Mouse (Mus musculus) activated CD4-positive, CD25-positive, alpha-beta regulatory T cell, adult 4 months (primary cell): Measurements from ENCODE around the gene Mrpl4. TPM values are rescaled to one million over a fixed set of nuclear protein-coding genes. Genes with fewer than 3 reads are reported as not detected.

ENCODE experiments used
- ATAC-seq: one replicate; pipeline ENCODE4 v1.8.0; 2017
- polyA plus RNA-seq, 2 experiments: library from polyadenylated mRNA; unstranded; fragments of 100-300 nt; shearing (Covaris generic); gene quantifications; one replicate each; pipeline ENCODE4 v1.2.1; 2017

Mrpl4 gene
- polyA plus RNA-seq, 2 experiments from 2014 or later: 100 to 103 TPM

DNA sequence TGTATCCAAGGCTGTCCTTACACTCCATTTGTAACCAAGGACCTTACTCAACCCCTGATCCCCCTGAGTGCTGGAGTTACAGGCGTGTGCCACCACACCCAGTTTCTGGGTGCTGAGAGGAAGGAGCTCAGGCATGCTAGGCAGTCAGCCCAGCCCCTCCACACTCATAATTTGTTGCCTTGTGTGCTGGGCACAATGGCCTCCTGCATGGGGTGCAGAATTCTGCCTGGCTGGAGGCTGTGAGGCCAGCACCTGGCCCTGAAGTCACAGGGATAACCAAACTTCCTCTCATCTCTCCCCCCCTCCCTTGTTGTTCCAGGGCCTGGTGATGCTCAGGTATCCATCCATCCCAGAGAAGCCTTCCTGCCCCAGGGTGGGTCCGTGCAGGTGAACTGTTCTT is 16.1 kb downstream of the Mrpl4 start:
- no peak for ATAC-seq

DNA sequence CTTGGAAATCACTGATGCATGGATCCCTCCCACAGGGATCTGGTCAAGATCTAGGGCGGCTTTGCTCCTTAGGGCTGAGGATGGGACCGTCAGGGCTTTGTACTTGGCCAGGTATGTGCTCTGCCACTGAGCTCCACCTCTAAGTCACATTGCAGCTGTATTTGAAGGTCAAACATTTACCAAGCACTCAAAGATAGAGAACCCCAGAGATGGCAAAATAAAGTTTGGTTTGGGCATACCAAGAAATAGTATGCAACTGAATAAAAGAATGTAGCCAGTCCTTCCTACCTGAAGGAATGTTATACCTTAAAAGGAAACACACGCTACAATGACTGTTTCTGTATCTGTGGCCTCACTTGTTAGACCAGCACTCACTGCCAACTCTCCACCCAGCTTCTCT is 18.8 kb downstream of the Mrpl4 start:
- ATAC-seq: no peak

DNA sequence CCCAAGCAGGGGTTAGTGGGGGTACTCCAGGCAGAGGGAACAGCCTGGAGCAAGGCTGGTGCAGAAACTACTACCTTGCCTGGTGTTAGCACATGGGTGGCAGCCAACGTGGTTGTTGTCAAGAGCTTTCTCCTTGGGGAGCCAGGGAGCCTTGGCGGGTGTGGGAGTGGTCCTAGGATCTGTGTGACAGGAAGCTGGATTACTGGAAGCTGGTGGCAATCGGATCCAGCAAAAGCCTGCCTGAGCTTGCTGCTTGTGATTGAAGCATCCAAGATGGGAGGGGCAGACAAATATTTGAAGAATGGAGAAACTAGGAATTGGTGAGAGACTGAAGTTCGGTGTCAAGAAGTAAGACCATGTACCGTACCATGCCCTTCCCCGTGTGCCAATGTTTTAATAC is 19.8 kb downstream of the Mrpl4 start:
- no peak for ATAC-seq

DNA sequence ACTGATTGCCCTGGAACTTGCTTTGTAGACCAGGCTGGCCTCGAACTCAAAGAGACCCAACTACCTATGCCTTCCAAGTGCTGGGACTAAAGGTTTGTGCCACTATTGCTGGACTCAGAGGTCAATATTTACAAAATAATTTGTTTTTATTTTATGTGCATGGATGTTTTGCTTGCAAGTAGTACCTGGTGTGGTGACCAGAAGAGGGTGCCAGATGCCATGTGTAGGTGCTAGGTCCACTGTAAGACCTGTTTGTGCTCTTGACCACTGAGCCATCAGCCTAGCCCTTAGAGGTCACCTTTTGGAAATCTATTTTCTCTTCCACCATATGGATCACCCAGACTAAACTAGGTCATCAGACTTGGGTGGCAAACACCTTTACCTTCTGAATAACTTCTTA is 20.2 kb downstream of the Mrpl4 start:
- no peak for ATAC-seq

DNA sequence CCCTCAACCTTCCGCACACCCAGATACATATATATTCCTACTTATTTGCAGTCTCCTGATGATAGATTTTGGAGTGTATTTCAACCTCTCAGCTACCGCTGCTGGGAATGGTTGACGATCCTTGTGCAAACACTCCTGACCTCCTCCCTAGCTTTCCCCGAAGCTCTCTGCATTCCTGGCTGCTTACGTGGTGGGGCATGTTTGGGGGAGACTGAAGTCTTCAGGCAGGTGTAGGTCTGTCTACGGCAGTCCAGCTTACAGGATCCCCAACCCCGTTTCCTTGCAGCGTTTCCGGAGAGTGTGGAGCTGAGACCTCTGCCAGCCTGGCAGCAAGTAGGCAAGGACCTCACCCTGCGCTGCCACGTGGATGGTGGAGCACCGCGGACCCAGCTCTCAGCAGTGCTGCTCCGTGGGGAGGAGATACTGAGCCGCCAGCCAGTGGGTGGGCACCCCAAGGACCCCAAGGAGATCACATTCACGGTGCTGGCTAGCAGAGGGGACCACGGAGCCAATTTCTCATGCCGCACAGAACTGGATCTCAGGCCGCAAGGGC is 22.8 kb downstream of the Mrpl4 start:
- no peak for ATAC-seq

DNA sequence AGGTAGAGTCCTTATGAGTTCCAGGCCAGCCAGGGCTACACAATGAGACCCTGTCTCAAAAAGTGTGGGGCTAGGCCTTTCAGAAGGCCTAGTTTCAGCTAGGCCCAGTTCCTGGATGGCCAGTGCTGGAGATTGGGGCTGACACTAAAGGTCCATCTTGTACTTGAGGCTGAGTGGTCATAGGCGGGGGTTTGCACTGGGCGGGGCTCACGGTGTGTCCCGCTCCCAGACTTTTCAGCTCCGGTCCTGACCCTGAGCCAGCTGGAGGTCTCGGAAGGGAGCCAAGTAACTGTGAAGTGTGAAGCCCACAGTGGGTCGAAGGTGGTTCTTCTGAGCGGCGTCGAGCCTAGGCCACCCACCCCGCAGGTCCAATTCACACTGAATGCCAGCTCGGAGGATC is 24.3 kb downstream of the Mrpl4 start:
- ATAC-seq: no peak

DNA sequence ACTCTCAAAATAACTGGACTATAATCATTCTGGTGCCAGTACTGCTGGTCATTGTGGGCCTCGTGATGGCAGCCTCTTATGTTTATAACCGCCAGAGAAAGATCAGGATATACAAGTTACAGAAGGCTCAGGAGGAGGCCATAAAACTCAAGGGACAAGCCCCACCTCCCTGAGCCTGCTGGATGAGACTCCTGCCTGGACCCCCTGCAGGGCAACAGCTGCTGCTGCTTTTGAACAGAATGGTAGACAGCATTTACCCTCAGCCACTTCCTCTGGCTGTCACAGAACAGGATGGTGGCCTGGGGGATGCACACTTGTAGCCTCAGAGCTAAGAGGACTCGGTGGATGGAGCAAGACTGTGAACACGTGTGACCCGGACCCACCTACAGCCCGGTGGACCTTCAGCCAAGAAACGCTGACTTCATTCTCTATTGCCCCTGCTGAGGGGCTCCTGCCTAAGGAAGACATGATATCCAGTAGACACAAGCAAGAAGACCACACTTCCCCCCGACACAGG is 25.3 kb downstream of the Mrpl4 start:
- ATAC-seq: no peak

DNA sequence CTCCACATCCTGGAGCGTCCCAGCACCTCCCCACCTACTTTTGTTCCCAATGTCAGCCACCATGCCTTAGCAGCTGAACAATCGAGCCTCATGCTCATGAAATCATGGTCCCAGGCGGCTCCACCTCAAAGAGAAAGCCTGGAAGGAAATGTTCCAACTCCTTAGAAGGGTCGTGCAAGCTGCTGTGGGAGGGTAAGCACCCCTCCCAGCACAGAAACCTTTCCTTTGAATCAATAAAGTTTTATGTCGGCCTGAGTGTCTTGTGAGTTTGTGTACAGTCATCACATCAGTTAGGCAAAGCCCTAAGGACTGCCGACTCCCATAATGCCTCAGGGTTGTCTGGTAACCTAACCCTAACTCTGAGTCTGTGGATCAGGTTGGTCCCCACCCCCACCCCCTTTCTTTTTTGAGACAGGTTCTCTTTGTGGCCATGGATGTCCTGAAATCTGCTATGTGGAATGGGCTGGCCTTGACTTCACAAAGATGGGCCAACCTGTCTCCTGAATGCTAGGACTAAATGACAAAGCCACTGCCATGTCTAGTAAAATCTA is 26.1 kb downstream of the Mrpl4 start:
- no peak for ATAC-seq

DNA sequence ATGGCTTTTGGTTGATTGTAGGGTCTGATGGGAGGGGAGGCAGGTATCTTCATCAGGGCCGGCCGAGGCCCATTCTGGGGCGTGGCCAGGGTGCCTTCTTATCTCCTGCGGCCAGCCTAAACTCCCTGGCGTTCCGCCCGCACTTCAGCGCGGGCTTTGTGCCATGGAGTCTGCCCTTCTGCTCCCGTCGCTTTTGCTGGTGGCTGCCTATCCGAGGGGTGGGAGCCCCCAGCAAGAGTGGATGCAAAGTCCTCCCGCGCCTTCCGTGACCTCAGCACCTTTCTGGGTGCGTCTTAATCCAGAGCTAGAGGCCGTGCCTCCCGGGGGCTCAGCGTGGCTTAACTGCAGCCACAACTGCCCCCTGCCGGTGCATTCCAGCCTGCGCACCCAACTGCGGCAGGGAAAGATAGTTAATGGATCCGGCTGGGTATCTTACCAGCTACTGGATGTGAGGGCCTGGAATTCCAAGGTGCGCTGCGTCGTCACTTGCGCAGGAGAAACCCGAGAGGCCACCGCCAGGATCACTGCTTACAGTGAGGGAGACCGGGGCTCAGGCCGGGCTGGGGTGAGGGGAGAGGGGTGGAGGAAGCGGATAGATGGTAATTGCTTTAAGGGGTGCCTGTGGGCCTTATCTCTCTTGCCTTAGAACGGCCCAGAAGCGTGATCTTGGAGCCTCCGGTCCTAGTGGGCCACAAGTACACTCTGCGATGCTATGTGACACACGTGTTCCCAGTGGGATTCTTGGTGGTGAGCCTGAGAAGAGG is 26.9 kb downstream of the Mrpl4 start, which contains the start of gene Icam4:
Gene Icam4, plus strand, starts transcription at position 83 of the 764 bp plus-strand sequence.
- ATAC-seq: no peak

DNA sequence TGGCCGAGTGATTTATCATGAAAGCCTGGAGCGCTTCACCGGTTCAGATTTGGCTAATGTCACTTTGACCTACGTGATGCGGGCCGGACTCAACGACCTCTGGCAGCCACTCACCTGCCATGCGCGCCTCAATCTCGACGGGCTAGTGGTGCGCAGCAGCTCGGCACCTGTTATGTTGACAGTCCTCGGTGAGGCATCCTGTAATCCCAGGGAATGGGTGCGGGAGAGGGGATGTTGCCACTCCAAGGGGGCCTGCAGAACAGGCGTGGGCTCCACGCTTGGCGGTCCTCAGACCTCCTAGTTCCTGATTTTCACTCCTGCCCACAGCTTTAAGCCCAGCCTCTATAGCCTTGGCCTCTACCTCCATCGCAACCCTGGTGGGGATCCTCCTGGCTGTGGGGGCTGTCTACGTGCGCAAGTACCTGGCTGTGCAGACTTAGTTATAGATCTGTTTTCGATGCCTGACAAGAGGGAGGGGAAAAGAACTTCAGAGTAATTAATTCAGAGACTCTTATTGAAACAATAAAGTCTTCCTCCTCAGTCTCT is 27.6 kb downstream of the Mrpl4 start:
- no peak for ATAC-seq

DNA sequence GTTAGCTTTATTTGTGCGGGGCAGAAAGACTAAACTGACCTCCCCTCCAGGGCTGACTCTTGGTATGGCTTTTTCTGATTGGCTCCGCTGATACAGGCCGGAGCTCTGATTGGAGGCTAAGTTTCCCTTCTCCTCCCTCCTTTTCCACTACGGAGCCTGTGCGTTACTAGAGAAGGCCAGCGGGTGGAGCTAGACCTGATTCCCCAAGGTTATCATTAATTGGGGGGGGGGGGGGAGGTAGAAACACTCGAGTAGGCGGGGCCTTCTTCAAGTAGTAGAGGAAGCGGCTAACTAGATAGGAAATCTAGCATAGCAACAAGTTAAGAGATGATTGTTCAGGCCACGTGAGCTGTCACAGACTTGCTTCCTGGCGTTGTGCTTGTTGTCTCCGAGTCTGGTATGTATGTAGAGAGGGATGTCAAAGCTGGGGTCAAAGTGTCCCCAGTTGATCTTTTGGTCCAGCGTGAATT is 28.3 kb downstream of the Mrpl4 start:
- peak; percentile 67 for ATAC-seq

DNA sequence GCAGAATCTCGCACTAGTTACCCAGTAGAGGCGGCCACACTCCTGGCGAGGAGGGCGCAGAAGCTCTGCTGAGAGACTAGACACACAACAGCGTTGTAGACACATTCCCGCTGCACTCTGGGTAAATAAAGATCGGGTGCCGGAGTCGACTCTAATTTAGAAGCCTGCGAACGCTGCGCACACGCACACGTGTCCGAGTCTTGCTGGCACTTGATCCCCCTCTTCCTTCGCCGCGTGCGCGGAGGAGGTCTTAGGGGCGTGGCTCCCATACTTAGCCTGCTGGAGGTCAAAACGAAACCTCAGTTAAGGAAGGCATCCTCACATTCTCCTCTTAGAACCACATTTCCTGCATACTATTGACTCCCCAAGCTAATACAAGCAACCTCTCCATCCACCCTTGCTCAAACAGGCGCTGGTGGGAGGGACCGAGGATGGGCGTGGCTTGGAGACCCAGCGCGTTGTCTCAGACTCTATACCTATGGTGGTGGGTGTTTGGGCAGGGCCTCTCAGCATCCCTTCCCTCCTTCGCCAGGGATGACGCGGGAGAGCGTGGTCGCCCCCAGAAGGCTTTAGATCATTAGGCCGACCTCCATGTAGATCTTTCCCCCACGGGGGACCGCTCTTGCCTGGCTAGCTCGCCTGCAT is 28.8 kb downstream of the Mrpl4 start:
- peak; percentile 30 for ATAC-seq

DNA sequence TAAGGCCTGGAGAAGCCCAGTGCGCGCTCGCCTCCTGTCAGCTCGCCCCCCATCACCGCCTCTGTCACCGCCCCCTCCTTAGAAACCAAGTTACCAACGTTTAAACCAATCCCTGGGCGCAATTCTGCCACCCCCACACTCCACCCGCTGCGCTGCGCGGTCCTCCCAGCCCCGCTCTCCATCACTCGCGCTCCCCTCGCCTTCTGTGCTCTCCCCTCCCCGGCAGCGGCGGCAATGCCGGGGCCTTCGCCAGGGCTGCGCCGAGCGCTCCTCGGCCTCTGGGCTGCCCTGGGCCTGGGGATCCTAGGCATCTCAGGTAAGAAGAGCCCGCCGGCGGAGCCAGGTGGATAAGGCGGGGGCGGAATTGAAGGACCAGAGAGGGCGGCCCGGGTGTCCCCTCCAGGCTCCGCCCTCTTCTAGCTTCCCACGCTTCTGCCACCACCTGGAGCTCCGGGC is 29.4 kb downstream of the Mrpl4 start, which contains the start of gene Icam5:
Gene Icam5, plus strand, starts transcription at position 178 of the 456 bp plus-strand sequence.
- ATAC-seq: no peak

DNA sequence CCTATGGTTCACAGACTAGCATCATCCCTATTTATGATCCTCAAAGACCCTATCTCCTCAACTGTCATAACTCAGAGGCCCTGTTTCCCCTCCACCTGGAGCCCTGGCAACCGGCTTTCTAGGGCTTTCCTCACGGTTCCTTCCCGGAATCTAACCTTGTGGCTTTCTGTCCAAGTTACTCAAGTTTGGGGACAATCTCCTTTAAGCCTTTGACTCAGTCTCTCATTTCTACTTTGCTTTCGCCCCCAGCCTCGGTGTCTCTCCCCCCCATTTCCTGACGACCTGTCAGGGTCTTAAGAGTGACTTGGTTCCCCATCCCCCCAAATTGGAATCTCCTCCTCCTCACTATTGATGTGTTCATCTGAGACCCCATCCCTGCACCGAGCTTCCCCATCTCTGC is 30.0 kb downstream of the Mrpl4 start:
- no peak for ATAC-seq

DNA sequence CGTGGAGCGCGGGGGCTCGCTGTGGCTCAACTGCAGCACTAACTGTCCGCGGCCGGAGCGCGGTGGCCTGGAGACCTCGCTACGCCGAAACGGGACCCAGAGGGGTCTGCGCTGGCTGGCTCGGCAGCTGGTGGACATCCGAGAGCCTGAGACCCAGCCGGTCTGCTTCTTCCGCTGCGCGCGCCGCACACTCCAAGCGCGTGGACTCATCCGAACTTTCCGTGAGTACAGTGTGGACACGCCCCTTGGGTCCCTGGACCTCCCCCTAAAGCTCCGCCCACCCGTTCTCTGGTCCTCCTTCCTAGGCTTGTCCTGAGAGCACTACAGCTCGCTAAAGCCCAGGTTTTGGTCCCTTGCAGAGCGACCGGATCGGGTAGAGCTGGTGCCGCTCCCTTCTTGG is 30.6 kb downstream of the Mrpl4 start:
- peak; percentile 37 for ATAC-seq

DNA sequence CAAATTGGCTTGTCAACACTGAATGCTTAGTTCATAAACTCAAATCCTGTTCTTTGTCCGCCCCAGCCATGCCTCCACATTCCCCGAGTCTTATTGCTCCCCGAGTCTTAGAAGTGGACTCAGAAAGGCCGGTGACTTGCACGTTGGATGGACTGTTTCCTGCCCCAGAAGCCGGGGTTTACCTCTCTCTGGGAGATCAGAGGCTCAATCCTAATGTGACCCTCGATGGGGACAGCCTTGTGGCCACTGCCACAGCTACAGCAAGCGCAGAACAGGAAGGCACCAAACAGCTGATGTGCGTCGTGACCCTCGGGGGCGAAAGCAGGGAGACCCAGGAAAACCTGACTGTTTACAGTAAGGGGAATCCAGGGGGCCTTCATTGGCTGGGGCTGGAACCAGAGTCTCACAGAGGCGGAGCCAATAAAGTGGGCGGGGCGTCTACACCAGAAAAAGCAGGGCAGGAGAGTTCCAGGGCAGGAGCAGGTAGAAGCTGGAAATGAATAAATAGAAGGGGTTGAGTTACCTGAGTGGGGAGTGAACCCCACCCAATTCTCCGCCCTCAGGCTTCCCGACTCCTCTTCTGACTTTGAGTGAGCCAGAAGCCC is 32.0 kb downstream of the Mrpl4 start:
- no peak for ATAC-seq

DNA sequence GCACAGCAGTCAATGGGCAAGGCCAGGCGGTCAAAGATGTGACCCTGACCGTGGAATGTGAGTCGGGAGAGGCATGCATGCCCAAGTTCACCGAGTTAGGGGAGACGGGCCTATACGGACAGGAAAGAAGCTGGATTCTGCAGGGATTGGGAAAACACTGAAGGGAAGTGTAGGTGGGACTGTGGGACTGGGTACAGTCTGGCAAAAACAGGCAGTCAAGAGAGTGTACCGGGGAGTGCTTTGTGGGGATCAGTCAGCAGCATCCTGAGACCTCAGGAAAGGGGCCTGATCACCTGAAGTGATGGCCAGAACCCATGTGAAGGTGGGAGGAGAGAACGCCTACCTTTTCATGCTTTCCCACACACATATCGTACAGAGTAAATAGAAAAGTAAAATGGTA is 33.0 kb downstream of the Mrpl4 start:
- ATAC-seq: no peak

DNA sequence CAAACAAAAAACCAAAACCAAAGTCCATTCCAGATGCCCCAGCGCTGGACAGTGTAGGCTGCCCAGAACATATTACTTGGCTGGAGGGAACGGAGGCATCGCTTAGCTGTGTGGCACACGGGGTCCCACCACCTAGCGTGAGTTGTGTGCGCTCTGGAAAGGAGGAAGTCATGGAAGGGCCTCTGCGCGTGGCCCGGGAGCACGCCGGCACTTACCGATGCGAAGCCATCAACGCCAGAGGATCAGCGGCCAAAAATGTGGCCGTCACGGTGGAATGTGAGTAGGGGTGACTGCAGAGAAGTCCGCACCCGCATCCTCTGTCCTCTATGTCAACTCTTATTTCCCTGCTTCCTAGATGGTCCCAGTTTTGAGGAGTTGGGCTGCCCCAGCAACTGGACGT is 33.6 kb downstream of the Mrpl4 start:
- ATAC-seq: no peak

DNA sequence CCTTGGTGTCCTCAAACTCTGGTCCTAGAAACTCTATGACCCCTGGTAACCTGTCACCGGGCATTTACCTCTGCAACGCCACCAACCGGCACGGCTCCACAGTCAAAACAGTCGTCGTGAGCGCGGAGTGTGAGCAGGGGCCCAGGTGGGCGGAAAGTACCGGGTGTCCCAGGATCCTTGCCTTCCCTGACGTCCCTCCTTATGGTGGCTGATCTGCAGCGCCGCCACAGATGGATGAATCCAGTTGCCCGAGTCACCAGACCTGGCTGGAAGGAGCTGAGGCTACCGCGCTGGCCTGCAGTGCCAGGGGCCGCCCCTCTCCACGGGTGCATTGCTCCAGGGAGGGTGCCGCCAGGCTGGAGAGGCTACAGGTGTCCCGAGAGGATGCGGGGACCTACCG is 34.1 kb downstream of the Mrpl4 start:
- ATAC-seq: no peak

DNA sequence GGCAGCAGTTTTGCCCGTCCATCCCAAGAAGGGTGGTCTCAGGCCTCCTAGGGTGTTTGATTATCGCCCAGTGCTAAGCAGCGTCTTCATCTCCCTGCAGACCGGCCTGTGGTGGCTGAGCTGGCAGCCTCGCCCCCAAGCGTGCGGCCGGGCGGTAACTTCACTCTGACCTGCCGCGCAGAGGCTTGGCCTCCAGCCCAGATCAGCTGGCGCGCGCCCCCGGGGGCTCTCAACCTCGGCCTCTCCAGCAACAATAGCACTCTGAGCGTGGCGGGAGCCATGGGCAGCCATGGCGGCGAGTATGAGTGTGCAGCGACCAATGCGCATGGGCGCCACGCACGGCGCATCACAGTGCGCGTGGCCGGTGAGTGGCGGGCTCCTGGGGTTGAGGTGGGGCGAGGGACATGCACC is 34.9 kb downstream of the Mrpl4 start:
- no peak for ATAC-seq

DNA sequence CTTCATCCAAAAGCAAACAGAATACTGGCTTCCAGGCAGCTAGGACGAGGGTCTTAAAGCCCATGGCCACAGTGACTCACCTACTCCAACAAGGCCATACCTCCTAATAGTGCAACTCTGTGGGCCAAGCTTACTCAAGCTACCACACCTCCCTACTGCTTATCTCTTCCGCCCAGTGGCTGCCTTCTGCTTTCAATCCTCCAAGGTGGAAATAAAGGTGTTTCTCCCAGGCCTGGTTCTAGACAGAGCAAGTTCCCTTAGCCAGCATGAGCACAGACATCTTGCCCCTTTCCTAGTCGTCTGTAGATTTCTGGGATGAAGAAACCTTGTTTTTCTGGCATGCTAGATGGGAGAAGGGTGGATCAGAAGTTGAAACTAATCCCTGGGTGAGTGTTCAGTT is 37.2 kb downstream of the Mrpl4 start:
- no peak for ATAC-seq

DNA sequence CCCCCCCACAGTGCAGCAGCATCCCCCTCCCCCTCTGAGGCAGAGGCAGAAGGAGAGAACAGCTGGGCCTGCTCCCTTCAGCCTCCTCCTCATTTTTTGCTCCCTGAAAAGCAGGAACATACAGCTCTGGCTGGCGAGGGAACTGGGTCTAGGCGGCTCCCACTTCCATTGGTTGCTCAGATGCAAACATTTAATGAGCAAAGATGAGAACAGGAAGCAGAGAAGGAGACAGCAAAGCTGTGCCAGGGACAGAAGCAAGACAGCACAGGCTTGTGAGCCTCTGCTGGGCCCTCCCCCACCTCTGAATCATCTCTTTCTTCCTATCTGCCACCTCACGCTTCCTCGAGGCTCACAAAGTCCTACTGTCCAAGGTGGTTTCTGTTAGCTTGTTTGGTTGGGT is 38.8 kb downstream of the Mrpl4 start:
- ATAC-seq: no peak

DNA sequence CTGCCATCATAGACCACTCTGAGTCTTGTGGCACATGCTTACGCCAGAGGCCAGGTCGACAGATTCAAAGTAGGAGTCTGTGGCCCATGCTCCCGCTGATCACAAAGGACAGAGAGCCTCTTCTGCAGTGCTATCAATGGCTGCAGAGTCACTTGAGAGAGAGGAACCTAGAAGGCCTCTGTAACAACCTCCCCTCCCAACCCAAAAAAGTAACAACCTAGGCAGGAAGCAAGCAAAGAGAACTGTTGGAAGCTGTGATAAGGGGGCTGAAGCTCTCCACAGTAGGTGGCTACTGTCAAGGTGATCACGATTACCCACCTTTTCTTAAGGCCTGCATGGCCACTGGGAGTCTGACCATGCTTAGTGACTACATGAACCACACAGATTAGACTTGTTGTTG is 41.0 kb downstream of the Mrpl4 start:
- ATAC-seq: no peak
